ENCODE assay signal across 21 mouse cellular contexts in genomic region chr9:29444001-29444400, GRCm38 (mm10).
"Had no signal": no experiment of that assay in that cellular context is flagged by ENCODE, and none has a peak within 500 bp of the region (broad histone marks: within the 10 kb centered on the region; RNA-seq: fewer than 3 reads in every experiment).

No protein-coding gene starts in this region.

- H3K9ac ChIP-seq: lung, embryonic 15.5 days; midbrain, embryonic 13.5 days; midbrain, embryonic 15.5 days; neural tube, embryonic 13.5 days; neural tube, embryonic 15.5 days had no signal

- DNase-seq: lung, adult 2 months; lung, postnatal 14 days; lung, postnatal 36 days; retina, postnatal 1 day; right cerebral cortex, adult 18-20 months; right cerebral cortex, postnatal 25 days; right cerebral cortex, postnatal 4 days; spleen, adult 18-20 months; thymus, adult 18-20 months; thymus, postnatal 14 days; thymus, postnatal 36 days had no signal

- ATAC-seq: lung, postnatal 0 days; midbrain, embryonic 13.5 days; midbrain, embryonic 15.5 days had no signal

- H3K4me1 ChIP-seq: lung, embryonic 15.5 days; megakaryocyte, embryonic 14.5 days had no signal

- H3K27me3 ChIP-seq: lung, embryonic 15.5 days; megakaryocyte, embryonic 14.5 days; midbrain, embryonic 13.5 days; midbrain, embryonic 15.5 days; neural tube, embryonic 13.5 days; neural tube, embryonic 15.5 days had no signal

- H3K27ac ChIP-seq: lung, embryonic 15.5 days; macrophage; midbrain, embryonic 13.5 days; midbrain, embryonic 15.5 days; neural tube, embryonic 13.5 days; neural tube, embryonic 15.5 days had no signal

- H3K4me2 ChIP-seq: lung, embryonic 15.5 days; midbrain, embryonic 11.5 days; midbrain, embryonic 13.5 days; midbrain, embryonic 15.5 days; neural tube, embryonic 13.5 days; neural tube, embryonic 15.5 days had no signal

- H3K4me3 ChIP-seq: lung, embryonic 15.5 days; megakaryocyte, embryonic 14.5 days; midbrain, embryonic 13.5 days; midbrain, embryonic 15.5 days; myocyte; neural tube, embryonic 13.5 days; neural tube, embryonic 15.5 days had no signal

- H3K9me3 ChIP-seq: lung, embryonic 15.5 days; midbrain, embryonic 13.5 days; midbrain, embryonic 15.5 days; neural tube, embryonic 13.5 days; neural tube, embryonic 15.5 days had no signal

- H3K36me3 ChIP-seq: lung, embryonic 15.5 days; midbrain, embryonic 13.5 days; midbrain, embryonic 15.5 days; neural tube, embryonic 13.5 days; neural tube, embryonic 15.5 days had no signal
